Mouse (Mus musculus): ENCODE measurements at regions not wholly inside any gene's neighbourhood (a gene's known extent, or its start where the extent isn't known, plus 50 kb on each side); places are given as distances from the start of the nearest gene placed in this dataset.

- TF ChIP-seq CTCF (IDR thresholded peaks at IDR 0.05; ENCODE audit: extremely low read depth, insufficient read depth, insufficient read length, insufficient replicate concordance) (no peak), POLR2A (IDR thresholded peaks at IDR 0.05; ENCODE audit: low read depth, low read length) (no peak)
Observed at GRCm38 (mm10) chr15:62246561-62247079, 1323.8 kb upstream of the A1bg start.

All from spleen, adult 2 months (tissue).